Mouse (Mus musculus): Measurements from ENCODE around the gene Sh2d3c. TPM values are rescaled to one million over a fixed set of nuclear protein-coding genes. Genes with fewer than 3 reads are reported as not detected.

The Sh2d3c gene
- polyA plus RNA-seq, 1 experiment = 60.6 TPM

- TF ChIP-seq POLR2A (IDR thresholded peaks at IDR 0.05; ENCODE audit: borderline replicate concordance, extremely low read depth, insufficient read depth, insufficient read length, poor library complexity, severe bottlenecking) (no peak), CTCF (IDR thresholded peaks at IDR 0.05; ENCODE audit: borderline replicate concordance, extremely low read depth, insufficient read depth, insufficient read length) (no peak)
- DNase-seq (ENCODE audit: low read depth) = no peak
Observed at GRCm38 (mm10) chr2:32761361-32761760, 40.5 kb downstream of the Sh2d3c start.

- TF ChIP-seq POLR2A (IDR thresholded peaks at IDR 0.05; ENCODE audit: borderline replicate concordance, extremely low read depth, insufficient read depth, insufficient read length, poor library complexity, severe bottlenecking) (no peak), CTCF (IDR thresholded peaks at IDR 0.05; ENCODE audit: borderline replicate concordance, extremely low read depth, insufficient read depth, insufficient read length) (no peak)
Observed at GRCm38 (mm10) chr2:32761859-32762258, 41.0 kb downstream of the Sh2d3c start.

GRCm38 (mm10) chr2:32763353-32763752 is 42.5 kb downstream of the Sh2d3c start:
- TF ChIP-seq POLR2A (IDR thresholded peaks at IDR 0.05; ENCODE audit: borderline replicate concordance, extremely low read depth, insufficient read depth, insufficient read length, poor library complexity, severe bottlenecking) (no peak), CTCF (IDR thresholded peaks at IDR 0.05; ENCODE audit: borderline replicate concordance, extremely low read depth, insufficient read depth, insufficient read length) (peak; percentile 12; the same call in 1 of the 2 replicates)
- DNase-seq (ENCODE audit: low read depth) = no peak

More at GRCm38 (mm10) chr2:32761859-32762258, 41.0 kb downstream of the Sh2d3c start:
- no peak for DNase-seq (ENCODE audit: low read depth)

- no peak for DNase-seq (ENCODE audit: low read depth)
- no peak for TF ChIP-seq POLR2A (IDR thresholded peaks at IDR 0.05; ENCODE audit: borderline replicate concordance, extremely low read depth, insufficient read depth, insufficient read length, poor library complexity, severe bottlenecking)
- no peak for TF ChIP-seq CTCF (IDR thresholded peaks at IDR 0.05; ENCODE audit: borderline replicate concordance, extremely low read depth, insufficient read depth, insufficient read length)
Observed at GRCm38 (mm10) chr2:32767241-32767640, 46.4 kb downstream of the Sh2d3c start.

- DNase-seq (ENCODE audit: low read depth) = no peak
- no peak for TF ChIP-seq CTCF (IDR thresholded peaks at IDR 0.05; ENCODE audit: borderline replicate concordance, extremely low read depth, insufficient read depth, insufficient read length)
- no peak for TF ChIP-seq POLR2A (IDR thresholded peaks at IDR 0.05; ENCODE audit: borderline replicate concordance, extremely low read depth, insufficient read depth, insufficient read length, poor library complexity, severe bottlenecking)
Observed at GRCm38 (mm10) chr2:32768661-32769285, 47.9 kb downstream of the Sh2d3c start.

- peak; percentile 25 for DNase-seq (ENCODE audit: low read depth)
Observed at GRCm38 (mm10) chr2:32769327-32770085, 48.7 kb downstream of the Sh2d3c start.

GRCm38 (mm10) chr2:32771886-32772285 is 51.0 kb downstream of the Sh2d3c start:
- DNase-seq (ENCODE audit: low read depth) = no peak
- no peak for TF ChIP-seq POLR2A (IDR thresholded peaks at IDR 0.05; ENCODE audit: borderline replicate concordance, extremely low read depth, insufficient read depth, insufficient read length, poor library complexity, severe bottlenecking)
- no peak for TF ChIP-seq CTCF (IDR thresholded peaks at IDR 0.05; ENCODE audit: borderline replicate concordance, extremely low read depth, insufficient read depth, insufficient read length)

More at GRCm38 (mm10) chr2:32769327-32770085, 48.7 kb downstream of the Sh2d3c start:
- TF ChIP-seq POLR2A (IDR thresholded peaks at IDR 0.05; ENCODE audit: borderline replicate concordance, extremely low read depth, insufficient read depth, insufficient read length, poor library complexity, severe bottlenecking) = no peak
- TF ChIP-seq CTCF (IDR thresholded peaks at IDR 0.05; ENCODE audit: borderline replicate concordance, extremely low read depth, insufficient read depth, insufficient read length) = no peak

GRCm38 (mm10) chr2:32772626-32773279 is 51.9 kb downstream of the Sh2d3c start:
- TF ChIP-seq POLR2A (IDR thresholded peaks at IDR 0.05; ENCODE audit: borderline replicate concordance, extremely low read depth, insufficient read depth, insufficient read length, poor library complexity, severe bottlenecking) (no peak), CTCF (IDR thresholded peaks at IDR 0.05; ENCODE audit: borderline replicate concordance, extremely low read depth, insufficient read depth, insufficient read length) (no peak)
- no peak for DNase-seq (ENCODE audit: low read depth)

- DNase-seq (ENCODE audit: low read depth) = peak; percentile 98
- TF ChIP-seq POLR2A (IDR thresholded peaks at IDR 0.05; ENCODE audit: borderline replicate concordance, extremely low read depth, insufficient read depth, insufficient read length, poor library complexity, severe bottlenecking) = no peak
- no peak for TF ChIP-seq CTCF (IDR thresholded peaks at IDR 0.05; ENCODE audit: borderline replicate concordance, extremely low read depth, insufficient read depth, insufficient read length)
Observed at GRCm38 (mm10) chr2:32775359-32776074, 54.7 kb downstream of the Sh2d3c start, which contains the start of the genes Ttc16 and Ptrh1. Gene Ttc16, minus strand, starts transcription at chr2:32775633. Gene Ptrh1, plus strand, starts transcription at chr2:32775786.

GRCm38 (mm10) chr2:32776192-32776591 is 55.3 kb downstream of the Sh2d3c start:
- TF ChIP-seq POLR2A (IDR thresholded peaks at IDR 0.05; ENCODE audit: borderline replicate concordance, extremely low read depth, insufficient read depth, insufficient read length, poor library complexity, severe bottlenecking) (no peak), CTCF (IDR thresholded peaks at IDR 0.05; ENCODE audit: borderline replicate concordance, extremely low read depth, insufficient read depth, insufficient read length) (no peak)
- DNase-seq (ENCODE audit: low read depth) = no peak
